Comparison of ENCODE assay signal across 10 mouse cellular contexts in genomic region chr4:85205071-85205635, GRCm38 (mm10). TPM values are rescaled to one million over a fixed set of nuclear protein-coding genes. Genes with fewer than 3 reads are reported as not detected.
DNase-seq lines count a peak whose midpoint lies in the region; ATAC-seq and TF ChIP-seq lines count a peak whose summit lies in the region.
"Had no signal": no experiment of that assay in that cellular context is flagged by ENCODE, and none has a peak within 500 bp of the region (broad histone marks: within the 10 kb centered on the region; RNA-seq: fewer than 3 reads in every experiment).

Sh3gl2 (plus strand) TSS chr4:85205126.

- H3K4me1 ChIP-seq in heart, embryonic 13.5 days: peaks cover 13% of the 10 kb centered on the region
- H3K4me1 ChIP-seq in liver, embryonic 12.5 days: no peaks in the 10 kb centered on the region
- peaks cover 7% of the 10 kb centered on the region for H3K4me1 ChIP-seq in olfactory bulb, adult 2 months (ENCODE audit: control insufficient read depth, insufficient read depth, low read length)

- no peak for ATAC-seq in heart, embryonic 13.5 days (ENCODE audit: extremely low read depth, insufficient number of reproducible peaks, low FRiP score, low TSS enrichment)
- ATAC-seq in liver, embryonic 12.5 days: no peak

- H3K9me3 ChIP-seq in heart, embryonic 13.5 days: no peaks in the 10 kb centered on the region
- H3K9me3 ChIP-seq in liver, embryonic 12.5 days (replicated peaks): no peaks in the 10 kb centered on the region

- H3K27me3 ChIP-seq in heart, embryonic 13.5 days (replicated peaks): peaks cover 69% of the 10 kb centered on the region
- peaks cover 48% of the 10 kb centered on the region for H3K27me3 ChIP-seq in liver, embryonic 12.5 days (replicated peaks)

- H3K4me3 ChIP-seq in heart, embryonic 13.5 days: peak within 1 kb of the TSS; percentile 75
- H3K4me3 ChIP-seq in liver, embryonic 12.5 days: peak within 1 kb of the TSS; percentile 46
- H3K4me3 ChIP-seq in olfactory bulb, adult 2 months (ENCODE audit: insufficient read depth, low read depth, low read length): peak within 1 kb of the TSS; percentile 86
- H3K4me3 ChIP-seq: myocyte had no signal

- H3K27ac ChIP-seq in heart, embryonic 13.5 days (replicated peaks): no peak within 1 kb of the TSS
- no peak within 1 kb of the TSS for H3K27ac ChIP-seq in liver, embryonic 12.5 days
- peak within 1 kb of the TSS; percentile 88 for H3K27ac ChIP-seq in olfactory bulb, adult 2 months (ENCODE audit: insufficient read depth, low read depth, low read length)

- TF ChIP-seq POLR2A in olfactory bulb, adult 2 months (IDR thresholded peaks at IDR 0.05; ENCODE audit: insufficient read depth, low read depth, low read length): peak; percentile 83

- WGBS in heart, embryonic 13.5 days: 1% methylated on average over 47 of the region's 48 CpGs
- 5% methylated on average over 48 of the region's 48 CpGs for WGBS in liver, embryonic 12.5 days (ENCODE audit: insufficient replicate concordance)
- WGBS in olfactory bulb, adult 2 months: 1% methylated on average over 48 of the region's 48 CpGs

- peak within 1 kb of the TSS; percentile 97 for H3K4me2 ChIP-seq in heart, embryonic 13.5 days
- peak within 1 kb of the TSS; percentile 67 for H3K4me2 ChIP-seq in liver, embryonic 12.5 days

- H3K36me3 ChIP-seq in heart, embryonic 13.5 days: no peaks in the 10 kb centered on the region
- H3K36me3 ChIP-seq in liver, embryonic 12.5 days: no peaks in the 10 kb centered on the region

- TF ChIP-seq CTCF in olfactory bulb, adult 2 months (IDR thresholded peaks at IDR 0.05; ENCODE audit: insufficient read depth, low read depth, low read length): no peak

- peak; percentile 87 for DNase-seq in heart, adult 11 months
- no peak for DNase-seq in heart, adult 9 months (ENCODE audit: low spot score in 2 of 2)
- DNase-seq in embryo, embryonic 10.5 days (ENCODE audit: low spot score): peak; percentile 36
- DNase-seq in kidney, postnatal 10 days: peak; percentile 79
- DNase-seq in thymus, adult 18-20 months: no peak

- peak within 1 kb of the TSS; percentile 75 for H3K9ac ChIP-seq in heart, embryonic 13.5 days
- H3K9ac ChIP-seq in liver, embryonic 12.5 days: no peak within 1 kb of the TSS

RNA-seq across cellular contexts. Expression of gene Sh3gl2, which starts in this region (rescaled TPM):
- polyA plus RNA-seq in heart, embryonic 13.5 days (2015; fragmentation: Nextera tagmentation; extraction: Ambion mirVana): 0.84 and 1.1 TPM in 2 replicates
- 0.17 and 0.18 TPM in 2 replicates for polyA plus RNA-seq in liver, embryonic 12.5 days (2016; fragmentation: Nextera tagmentation; extraction: Ambion mirVana)
- polyA plus RNA-seq in olfactory bulb, adult 2 months (2012; ENCODE audit: insufficient read depth, insufficient read length, low replicate concordance, missing spikeins): 339 and 468 TPM in 2 replicates
- polyA plus RNA-seq: C2C12, myocyte had no signal

Comparison
In these comparisons a context has a peak if more than half of its experiments do, and no peak if none do; other contexts are left out.
1. RNA of gene Sh3gl2 (polyA plus RNA-seq): 339 to 468 TPM in olfactory bulb, adult 2 months; 0.84 to 1.1 TPM in heart, embryonic 13.5 days and 0.17 to 0.18 TPM in liver, embryonic 12.5 days; every median in the first group is over 100 times any median in the second.
2. DNase-seq: peak in heart, adult 11 months (single experiment), embryo, embryonic 10.5 days (single experiment) and kidney, postnatal 10 days (single experiment); none in heart, adult 9 months (0 of 2) and thymus, adult 18-20 months (0 of 2).
3. Peak in every context shown above with its lines, with median percentiles within 50 percentile points of each other: H3K4me3 ChIP-seq.